Mouse (Mus musculus) spleen, adult 2 months (tissue): Measurements from ENCODE around the gene Klf13. TPM values are rescaled to one million over a fixed set of nuclear protein-coding genes. Genes with fewer than 3 reads are reported as not detected.

Source experiments
- DNase-seq, 2 experiments: peaks; one replicate each; pipeline versions ENCODE4 v3.0.0 to v3.0.0-alpha.2; 2012 to 2021; ENCODE audit warnings: low spot score in 2 of 2, low read depth in 1 of 2
- H3K27ac ChIP-seq: fragments of 200-500 bp; 2 replicates; pipeline ENCODE4 v1.5.1; 2012; ENCODE audit warnings: low read length, inconsistent platforms; ENCODE audit not compliant: insufficient read depth
- H3K27me3 ChIP-seq: fragments of 200-500 bp; 2 replicates; pipeline ENCODE4 v1.6.1; 2012; ENCODE audit warnings: mild to moderate bottlenecking, moderate library complexity, low read length, inconsistent platforms; ENCODE audit not compliant: control insufficient read depth, insufficient read depth
- H3K36me3 ChIP-seq: fragments of 200-500 bp; 2 replicates; pipeline ENCODE4 v1.6.1; 2012; ENCODE audit warnings: mild to moderate bottlenecking, low read length, inconsistent platforms; ENCODE audit not compliant: control insufficient read depth, insufficient read depth
- H3K4me1 ChIP-seq: fragments of 200-500 bp; 2 replicates; pipeline ENCODE4 v1.6.1; 2011; ENCODE audit warnings: inconsistent platforms; ENCODE audit not compliant: control insufficient read depth, insufficient read depth, insufficient read length
- H3K4me3 ChIP-seq: fragments of 200-500 bp; 2 replicates; pipeline ENCODE4 v1.5.1; 2011; ENCODE audit warnings: mild to moderate bottlenecking, inconsistent platforms; ENCODE audit not compliant: insufficient read depth, insufficient read length; ENCODE audit errors: extremely low read depth
- CTCF ChIP-seq: fragments of 200-500 bp; IDR thresholded peaks from 2 replicates; pipeline ENCODE4 v1.5.1; 2011; ENCODE audit warnings: mild to moderate bottlenecking, inconsistent platforms; ENCODE audit not compliant: insufficient read depth, insufficient read length, insufficient replicate concordance; ENCODE audit errors: extremely low read depth
- POLR2A ChIP-seq: fragments of 200-500 bp; IDR thresholded peaks from 2 replicates; pipeline ENCODE4 v1.6.1; 2011; ENCODE audit warnings: low read depth, low read length, inconsistent platforms
- WGBS: fragments of 180-500 bp; shearing (Covaris S2); methylation state at CpG from one replicate; pipeline ENCODE4 v1.1.7; 2018; 5-methylcytosine and 5-hydroxymethylcytosine counted together
- polyA plus RNA-seq: library from polyadenylated mRNA; depleted of rRNA; stranded (reverse); fragments of >200 nt; gene quantifications from 2 replicates; pipeline ENCODE4 v1.2.3, GENCODE M21; 2012

The Klf13 gene
- polyA plus RNA-seq, 1 experiment, result 72.0 TPM

GRCm38 (mm10) chr7:63896968-63897468 lies 41.7 kb downstream of the Klf13 start:
- peak overlapping the region; percentile 37; the same call in 1 of the 2 replicates for H3K4me3 ChIP-seq
- no peak for TF ChIP-seq POLR2A
- TF ChIP-seq CTCF, result 0 out of 2 replicates have a peak, but pooled peaks have one; percentile 15
- H3K4me1 ChIP-seq, result peaks cover 35% of the 10 kb centered on the region; the same call in 1 of the 2 replicates
- H3K27ac ChIP-seq, result peak overlapping the region; percentile 67
- peak; percentile 35 to 71 for DNase-seq
- H3K36me3 ChIP-seq, result no peaks in the 10 kb centered on the region
- H3K27me3 ChIP-seq, result no peaks in the 10 kb centered on the region
- WGBS, result 1% methylated on average over 22 of the region's 22 CpGs

GRCm38 (mm10) chr7:63896276-63896967 lies 42.3 kb downstream of the Klf13 start:
- H3K4me1 ChIP-seq, result peaks cover 30% of the 10 kb centered on the region
- peak overlapping the region; percentile 67 for H3K27ac ChIP-seq
- 11% methylated on average over 17 of the region's 17 CpGs for WGBS
- peak overlapping the region; percentile 47; the same call in 1 of the 2 replicates for H3K4me3 ChIP-seq
- TF ChIP-seq POLR2A, result no peak
- TF ChIP-seq CTCF, result no peak
- H3K36me3 ChIP-seq, result peaks cover 1% of the 10 kb centered on the region
- H3K27me3 ChIP-seq, result no peaks in the 10 kb centered on the region
- no peak for DNase-seq

DNA sequence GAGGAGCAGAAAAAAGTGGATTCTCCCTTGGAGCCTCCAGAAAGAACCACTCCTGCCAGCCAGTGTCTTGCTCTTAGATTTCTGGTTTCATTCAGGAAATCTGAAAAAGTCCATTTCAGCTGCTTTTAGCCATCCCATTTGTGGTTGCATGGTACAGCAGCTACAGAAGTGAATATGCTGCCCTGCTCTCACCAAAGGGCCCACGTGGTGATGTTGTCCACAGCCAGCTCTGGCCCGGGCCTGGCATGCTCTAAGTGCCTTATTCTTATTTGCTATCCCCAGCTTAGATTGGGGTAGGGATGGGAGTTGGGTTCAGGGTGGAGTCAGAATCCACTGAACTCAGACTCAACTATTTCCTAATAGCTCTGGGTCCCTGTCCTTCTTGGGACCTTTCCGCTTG lies 43.5 kb downstream of the Klf13 start:
- Histone ChIP-seq H3K36me3 (peaks cover 12% of the 10 kb centered on the region), H3K4me1 (peaks cover 30% of the 10 kb centered on the region), H3K27me3 (no peaks in the 10 kb centered on the region), H3K27ac (peak overlapping the region; percentile 12), H3K4me3 (no peak overlapping the region)
- WGBS, result 52% methylated on average over 3 of the region's 3 CpGs
- peak in 1 of 2 experiments; percentile 46 for DNase-seq
- TF ChIP-seq POLR2A (no peak), CTCF (no peak)

GRCm38 (mm10) chr7:63894662-63895061 lies 44.1 kb downstream of the Klf13 start:
- no peak for DNase-seq
- H3K4me1 ChIP-seq, result peaks cover 30% of the 10 kb centered on the region
- 73% methylated on average over 4 of the region's 4 CpGs for WGBS
- H3K4me3 ChIP-seq, result no peak overlapping the region
- no peaks in the 10 kb centered on the region for H3K27me3 ChIP-seq
- H3K36me3 ChIP-seq, result peaks cover 16% of the 10 kb centered on the region
- TF ChIP-seq CTCF (no peak), POLR2A (no peak)
- H3K27ac ChIP-seq, result peak overlapping the region; percentile 29; the same call in 1 of the 2 replicates

GRCm38 (mm10) chr7:63893729-63894128 lies 45.0 kb downstream of the Klf13 start:
- Histone ChIP-seq H3K36me3 (peaks cover 24% of the 10 kb centered on the region), H3K4me1 (peaks cover 30% of the 10 kb centered on the region), H3K27ac (no peak overlapping the region), H3K27me3 (no peaks in the 10 kb centered on the region), H3K4me3 (no peak overlapping the region)
- TF ChIP-seq POLR2A (no peak), CTCF (no peak)
- no peak for DNase-seq
- WGBS, result 88% methylated on average over 4 of the region's 4 CpGs

DNA sequence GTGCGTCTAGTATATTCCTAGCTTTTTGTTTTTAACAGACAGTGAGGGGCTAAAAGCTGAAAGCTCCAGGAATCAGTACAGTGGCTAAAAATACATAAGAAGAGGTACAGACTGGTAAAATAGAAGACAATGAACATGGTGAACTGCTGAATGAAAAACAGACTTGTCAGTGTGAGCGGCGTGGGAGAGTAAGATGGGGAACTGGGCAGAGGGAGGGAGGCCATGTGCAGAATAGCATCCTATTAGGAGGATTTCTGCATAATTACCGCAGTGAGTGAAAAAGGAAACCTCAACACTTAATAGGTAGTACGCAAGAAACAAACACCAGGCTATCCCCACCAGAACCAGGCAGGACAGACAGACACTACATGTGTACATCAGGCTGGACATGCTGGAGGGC lies 45.5 kb downstream of the Klf13 start:
- Histone ChIP-seq H3K4me1 (peaks cover 28% of the 10 kb centered on the region), H3K36me3 (peaks cover 26% of the 10 kb centered on the region), H3K27me3 (no peaks in the 10 kb centered on the region), H3K27ac (0 out of 2 replicates have a peak overlapping the region, but pooled peaks have one; percentile 21), H3K4me3 (no peak overlapping the region)
- no peak for DNase-seq
- 69% methylated on average over 5 of the region's 5 CpGs for WGBS
- TF ChIP-seq POLR2A, result no peak
- no peak for TF ChIP-seq CTCF

- WGBS, result 88% methylated on average over 43 of the region's 43 CpGs
- Histone ChIP-seq H3K4me3 (no peak overlapping the region), H3K4me1 (peaks cover 21% of the 10 kb centered on the region), H3K27ac (no peak overlapping the region), H3K36me3 (peaks cover 28% of the 10 kb centered on the region), H3K27me3 (no peaks in the 10 kb centered on the region)
- no peak for DNase-seq
- TF ChIP-seq CTCF (no peak), POLR2A (no peak)
Observed at GRCm38 (mm10) chr7:63891488-63892075, 47.1 kb downstream of the Klf13 start.
